ENCODE assay signal across 19 mouse cellular contexts in genomic region chr1:179917036-179917435, GRCm38 (mm10). TPM values are rescaled to one million over a fixed set of nuclear protein-coding genes. Genes with fewer than 3 reads are reported as not detected.
DNase-seq lines count a peak whose midpoint lies in the region; ATAC-seq and TF ChIP-seq lines count a peak whose summit lies in the region.
"Had no signal": no experiment of that assay in that cellular context is flagged by ENCODE, and none has a peak within 500 bp of the region (broad histone marks: within the 10 kb centered on the region; RNA-seq: fewer than 3 reads in every experiment).

No protein-coding gene starts in this region.

- 72% methylated on average over 4 of the region's 4 CpGs for WGBS in cerebellum, adult 2 months
- 38% methylated on average over 4 of the region's 4 CpGs for WGBS in kidney, postnatal 0 days
- WGBS in forebrain, embryonic 10.5 days, result 76% methylated on average over 4 of the region's 4 CpGs

- no peaks in the 10 kb centered on the region for H3K9me3 ChIP-seq in kidney, postnatal 0 days (replicated peaks; ENCODE audit: low read length)
- H3K9me3 ChIP-seq in forebrain, embryonic 10.5 days, result no peaks in the 10 kb centered on the region
- H3K9me3 ChIP-seq: embryonic facial prominence, embryonic 15.5 days; forebrain, embryonic 15.5 days; heart, embryonic 12.5 days; hindbrain, embryonic 10.5 days had no signal

- no peaks in the 10 kb centered on the region for H3K27me3 ChIP-seq in cerebellum, adult 2 months (ENCODE audit: control insufficient read depth, insufficient read depth, low read length)
- no peaks in the 10 kb centered on the region for H3K27me3 ChIP-seq in kidney, postnatal 0 days (ENCODE audit: insufficient read depth, low read length)
- no peaks in the 10 kb centered on the region for H3K27me3 ChIP-seq in forebrain, embryonic 10.5 days (ENCODE audit: poor library complexity, severe bottlenecking)
- H3K27me3 ChIP-seq: embryonic facial prominence, embryonic 15.5 days; forebrain, embryonic 15.5 days; heart, embryonic 12.5 days had no signal

- H3K4me2 ChIP-seq in kidney, postnatal 0 days (ENCODE audit: low read length), result no peak overlapping the region
- H3K4me2 ChIP-seq: embryonic facial prominence, embryonic 15.5 days; forebrain, embryonic 15.5 days; heart, embryonic 12.5 days; hindbrain, embryonic 14.5 days had no signal

- peaks cover 17% of the 10 kb centered on the region; the same call in 1 of the 2 replicates for H3K4me1 ChIP-seq in cerebellum, adult 2 months (ENCODE audit: control insufficient read depth, insufficient read depth, low read length)
- no peaks in the 10 kb centered on the region for H3K4me1 ChIP-seq in kidney, postnatal 0 days (replicated peaks; ENCODE audit: insufficient read depth, low read length)
- peaks cover 16% of the 10 kb centered on the region for H3K4me1 ChIP-seq in forebrain, embryonic 10.5 days
- H3K4me1 ChIP-seq: embryonic facial prominence, embryonic 15.5 days; forebrain, embryonic 15.5 days had no signal

- H3K27ac ChIP-seq in cerebellum, adult 2 months (ENCODE audit: insufficient read depth, low read length), result 0 out of 2 replicates have a peak overlapping the region, but pooled peaks have one; percentile 8
- no peak overlapping the region for H3K27ac ChIP-seq in kidney, postnatal 0 days
- no peak overlapping the region for H3K27ac ChIP-seq in forebrain, embryonic 10.5 days
- H3K27ac ChIP-seq: embryonic facial prominence, embryonic 15.5 days; forebrain, embryonic 15.5 days; hindbrain, embryonic 10.5 days; hindbrain, embryonic 14.5 days had no signal

- no peak overlapping the region for H3K4me3 ChIP-seq in cerebellum, adult 2 months (replicated peaks; ENCODE audit: insufficient read depth, low read depth, low read length)
- no peak overlapping the region for H3K4me3 ChIP-seq in kidney, postnatal 0 days (replicated peaks; ENCODE audit: low read depth, low read length)
- no peak overlapping the region for H3K4me3 ChIP-seq in forebrain, embryonic 10.5 days
- H3K4me3 ChIP-seq: embryonic facial prominence, embryonic 15.5 days; erythroblast, embryonic 14.5 days; forebrain, embryonic 15.5 days; heart, embryonic 12.5 days; hindbrain, embryonic 10.5 days had no signal

- H3K36me3 ChIP-seq in kidney, postnatal 0 days (ENCODE audit: insufficient read depth, low read length), result no peaks in the 10 kb centered on the region
- H3K36me3 ChIP-seq in forebrain, embryonic 10.5 days (replicated peaks), result no peaks in the 10 kb centered on the region
- H3K36me3 ChIP-seq: embryonic facial prominence, embryonic 15.5 days; forebrain, embryonic 15.5 days; heart, embryonic 12.5 days; hindbrain, embryonic 10.5 days had no signal

- no peak for ATAC-seq in kidney, postnatal 0 days (replicated peaks; ENCODE audit: low FRiP score, low read depth)
- ATAC-seq: activated CD4-positive, CD25-positive, alpha-beta regulatory T cell, adult 4 months; CD4-positive, CD25-positive, alpha-beta regulatory T cell, adult 4 months; forebrain, embryonic 15.5 days had no signal

- no peak for TF ChIP-seq CTCF in cerebellum, adult 2 months (IDR thresholded peaks at IDR 0.05; ENCODE audit: borderline replicate concordance, insufficient read depth, low read depth, low read length)
- TF ChIP-seq CTCF in kidney, postnatal 0 days (IDR thresholded peaks at IDR 0.05; ENCODE audit: low read depth), result no peak

- TF ChIP-seq POLR2A in cerebellum, adult 2 months (IDR thresholded peaks at IDR 0.05; ENCODE audit: borderline replicate concordance, insufficient read depth, low read length), result no peak

- no peak overlapping the region for H3K9ac ChIP-seq in kidney, postnatal 0 days (ENCODE audit: low read depth, low read length)
- H3K9ac ChIP-seq: embryonic facial prominence, embryonic 15.5 days; forebrain, embryonic 15.5 days; heart, embryonic 12.5 days; hindbrain, embryonic 14.5 days had no signal

- DNase-seq in cerebellum, adult 2 months, result no peak
- DNase-seq in cerebellum, postnatal 10 days, result no peak
- DNase-seq in kidney, postnatal 0 days (ENCODE audit: low spot score), result peak; percentile 37
- DNase-seq in kidney, adult 11 months, result no peak
- peak; percentile 6 to 23 for DNase-seq in spleen, postnatal 4 days (ENCODE audit: low spot score in 2 of 2)
- DNase-seq in spleen, adult 12 weeks (ENCODE audit: low spot score), result no peak
- no peak for DNase-seq in forebrain, embryonic 10.5 days (ENCODE audit: extremely low spot score, low spot score)
- DNase-seq: adrenal gland, postnatal 14 days; B cell, adult 2 months; embryo, embryonic 11 days; gastrocnemius, postnatal 14 days had no signal

RNA-seq across cellular contexts. Expression of gene Cdc42bpa, which starts 43.2 kb away (rescaled TPM):
- polyA plus RNA-seq in cerebellum, adult 2 months (2012; rRNA removed), result 145 and 155 TPM in 2 replicates
- polyA plus RNA-seq in kidney, postnatal 0 days (2015; fragmentation: Nextera tagmentation; extraction: Ambion mirVana), result 15.8 and 17.4 TPM in 2 replicates
- polyA plus RNA-seq in forebrain, embryonic 10.5 days (2016; fragmentation: Nextera tagmentation; extraction: Ambion mirVana), result 11.1 and 12.2 TPM in 2 replicates

Comparison
In these comparisons a context has a peak if more than half of its experiments do, and no peak if none do; other contexts are left out.
1. DNase-seq: peak in kidney, postnatal 0 days (single experiment) and spleen, postnatal 4 days (2 of 2); none in cerebellum, adult 2 months (0 of 2), cerebellum, postnatal 10 days (0 of 2), kidney, adult 11 months (single experiment), spleen, adult 12 weeks (single experiment) and forebrain, embryonic 10.5 days (single experiment).